Mouse (Mus musculus) E14TG2a.4 (cell line): ENCODE measurements around the gene Dip2c.

Experiments used
- H3K27me3 ChIP-seq: 2 replicates; pipeline ENCODE4 v1.6.1; 2014; ENCODE audit warnings: low read length, control low read depth; ENCODE audit not compliant: insufficient read depth
- H3K36me3 ChIP-seq: 2 replicates; pipeline ENCODE4 v1.6.1; 2014; ENCODE audit warnings: low read length, control low read depth; ENCODE audit not compliant: insufficient read depth
- H3K4me1 ChIP-seq: replicated peaks from 2 replicates; pipeline ENCODE4 v1.6.1; 2014; ENCODE audit warnings: low read depth, low read length, control low read depth
- H3K4me3 ChIP-seq: replicated peaks from 2 replicates; pipeline ENCODE4 v1.5.1; 2014; ENCODE audit warnings: mild to moderate bottlenecking, low read length
- H3K9me3 ChIP-seq: 2 replicates; pipeline ENCODE4 v1.6.1; 2014; ENCODE audit warnings: low read length, control low read depth
- CTCF ChIP-seq: conservative IDR thresholded peaks from 2 replicates; pipeline ENCODE4 v1.5.1; 2014; ENCODE audit warnings: low read length
- NANOG ChIP-seq: IDR thresholded peaks from 2 replicates; pipeline ENCODE4 v1.6.1; 2014; ENCODE audit warnings: borderline replicate concordance, low read length, mixed read lengths
- POU5F1 ChIP-seq: IDR thresholded peaks from 2 replicates; pipeline ENCODE4 v1.6.1; 2014; ENCODE audit warnings: low read length, borderline replicate concordance

Dip2c gene

DNA sequence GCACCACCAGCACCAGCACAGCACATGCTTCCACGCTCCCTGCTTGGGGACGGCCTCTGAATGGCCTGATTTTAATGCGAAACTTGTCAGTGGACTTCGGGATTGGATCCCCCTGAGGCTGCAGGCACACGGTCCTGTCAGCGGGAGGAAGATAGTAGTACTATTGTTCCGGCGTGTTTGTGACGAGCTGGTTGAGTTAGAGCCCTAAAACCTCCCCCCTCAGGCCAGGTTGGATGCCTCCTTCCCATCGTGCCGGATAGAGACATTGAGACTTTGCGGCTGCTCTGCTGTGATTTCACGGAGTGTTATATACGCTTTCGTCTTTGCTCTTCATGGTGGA lies 1.3 kb downstream of the Dip2c start:
- H3K4me1 ChIP-seq = peaks cover 17% of the 10 kb centered on the region
- TF ChIP-seq NANOG (no peak), CTCF (no peak), POU5F1 (no peak)
- peak overlapping the region; percentile 88 for H3K4me3 ChIP-seq
- H3K9me3 ChIP-seq = no peaks in the 10 kb centered on the region
- no peaks in the 10 kb centered on the region for H3K36me3 ChIP-seq
- peaks cover 25% of the 10 kb centered on the region for H3K27me3 ChIP-seq

GRCm38 (mm10) chr13:9278636-9279035 lies 2.3 kb downstream of the Dip2c start:
- peaks cover 25% of the 10 kb centered on the region for H3K27me3 ChIP-seq
- no peak overlapping the region for H3K4me3 ChIP-seq
- TF ChIP-seq NANOG (no peak), POU5F1 (no peak), CTCF (no peak)
- peaks cover 17% of the 10 kb centered on the region for H3K4me1 ChIP-seq
- H3K9me3 ChIP-seq = no peaks in the 10 kb centered on the region
- H3K36me3 ChIP-seq = no peaks in the 10 kb centered on the region

DNA sequence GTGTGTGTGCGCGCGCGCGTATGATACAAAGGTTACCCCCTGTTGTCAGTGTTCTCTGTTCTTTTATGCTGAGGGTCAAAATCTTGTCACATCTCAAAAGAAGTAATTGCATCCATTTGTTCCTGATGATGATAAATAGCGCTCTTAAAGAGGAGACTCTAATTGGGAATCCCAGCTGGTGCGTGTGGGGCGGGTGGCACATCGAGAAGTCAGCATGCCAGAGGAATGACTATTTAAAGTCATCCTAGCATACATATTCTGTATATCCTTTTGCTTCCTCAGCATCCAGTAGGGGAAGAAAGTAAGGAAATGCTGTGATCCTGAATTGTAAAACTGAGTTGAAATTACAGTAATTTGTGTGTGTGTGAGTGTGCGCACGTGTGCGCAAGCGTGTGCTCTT lies 6.7 kb downstream of the Dip2c start:
- Histone ChIP-seq H3K27me3 (peaks cover 8% of the 10 kb centered on the region), H3K4me1 (peaks cover 6% of the 10 kb centered on the region; the same call in 1 of the 2 replicates), H3K36me3 (no peaks in the 10 kb centered on the region), H3K4me3 (no peak overlapping the region), H3K9me3 (no peaks in the 10 kb centered on the region)
- TF ChIP-seq POU5F1 (no peak), CTCF (no peak), NANOG (no peak)

DNA sequence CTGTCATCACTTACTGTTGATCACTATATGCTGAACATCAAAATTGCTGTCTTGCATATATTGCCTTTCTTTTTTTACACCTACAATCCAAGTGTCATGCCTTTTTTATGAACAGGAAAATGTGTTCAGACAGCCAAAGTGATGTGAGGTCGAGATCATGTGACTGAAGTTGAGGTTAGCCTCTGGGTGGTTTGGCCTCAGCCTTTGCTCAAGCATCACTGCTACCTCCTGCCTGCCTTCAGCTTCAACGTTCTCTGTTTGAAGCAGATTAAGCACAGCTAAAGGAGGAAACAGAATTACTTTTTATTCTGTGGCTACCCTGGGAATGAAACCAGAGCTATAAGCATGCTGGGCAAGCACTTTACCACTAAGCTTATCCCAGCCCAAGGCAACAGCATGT lies 13.6 kb downstream of the Dip2c start:
- TF ChIP-seq POU5F1 = no peak
- TF ChIP-seq NANOG = no peak
- TF ChIP-seq CTCF = no peak
- H3K36me3 ChIP-seq = no peaks in the 10 kb centered on the region
- no peaks in the 10 kb centered on the region for H3K27me3 ChIP-seq
- H3K4me3 ChIP-seq = no peak overlapping the region
- H3K9me3 ChIP-seq = no peaks in the 10 kb centered on the region
- H3K4me1 ChIP-seq = 0 out of 2 replicates have a peak, but pooled peaks cover 3% of the 10 kb centered on the region

DNA sequence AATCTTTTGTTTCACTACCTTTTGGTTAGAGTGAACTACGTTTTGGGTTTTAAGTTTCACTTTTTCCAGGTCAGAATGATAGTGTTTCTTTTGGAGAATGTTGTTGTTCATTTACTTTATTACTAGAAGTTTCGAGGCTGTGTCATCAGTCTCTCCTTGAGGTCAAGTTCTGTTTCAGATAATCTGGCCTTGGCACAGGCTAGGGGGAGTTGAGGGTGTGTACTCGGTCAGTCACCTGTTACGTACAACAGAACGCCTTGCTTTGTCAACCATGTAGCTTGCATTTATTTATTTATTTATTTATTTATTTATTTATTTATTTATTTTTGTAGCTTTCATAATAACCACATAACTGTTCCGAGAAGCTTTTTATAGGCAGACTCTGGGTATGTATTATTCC lies 20.0 kb downstream of the Dip2c start:
- H3K36me3 ChIP-seq = no peaks in the 10 kb centered on the region
- no peaks in the 10 kb centered on the region for H3K27me3 ChIP-seq
- H3K9me3 ChIP-seq = no peaks in the 10 kb centered on the region
- TF ChIP-seq POU5F1 (no peak), CTCF (no peak), NANOG (no peak)
- H3K4me1 ChIP-seq = peaks cover 8% of the 10 kb centered on the region
- H3K4me3 ChIP-seq = no peak overlapping the region

DNA sequence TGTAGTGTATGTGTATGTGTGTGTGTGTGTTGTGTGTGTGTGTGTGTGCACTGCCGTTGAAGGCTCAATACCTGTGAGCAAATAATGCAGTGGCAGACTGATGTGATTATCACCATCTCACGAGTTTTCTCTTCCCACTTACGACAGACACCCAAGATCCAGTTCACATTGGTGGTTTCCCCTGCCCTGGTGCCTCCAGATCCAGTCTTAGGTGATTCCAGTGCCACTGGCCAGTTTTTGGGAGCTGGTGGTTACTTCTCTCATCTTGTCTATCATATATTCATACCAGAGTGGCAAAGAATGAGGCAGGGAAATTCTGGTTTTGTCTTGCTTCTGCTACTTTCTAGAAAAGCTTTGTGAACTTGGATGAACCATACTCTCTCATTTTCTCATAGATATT lies 20.9 kb downstream of the Dip2c start:
- TF ChIP-seq NANOG = no peak
- no peak for TF ChIP-seq POU5F1
- TF ChIP-seq CTCF = no peak
- no peak overlapping the region for H3K4me3 ChIP-seq
- no peaks in the 10 kb centered on the region for H3K9me3 ChIP-seq
- no peaks in the 10 kb centered on the region for H3K27me3 ChIP-seq
- peaks cover 10% of the 10 kb centered on the region for H3K4me1 ChIP-seq
- no peaks in the 10 kb centered on the region for H3K36me3 ChIP-seq

DNA sequence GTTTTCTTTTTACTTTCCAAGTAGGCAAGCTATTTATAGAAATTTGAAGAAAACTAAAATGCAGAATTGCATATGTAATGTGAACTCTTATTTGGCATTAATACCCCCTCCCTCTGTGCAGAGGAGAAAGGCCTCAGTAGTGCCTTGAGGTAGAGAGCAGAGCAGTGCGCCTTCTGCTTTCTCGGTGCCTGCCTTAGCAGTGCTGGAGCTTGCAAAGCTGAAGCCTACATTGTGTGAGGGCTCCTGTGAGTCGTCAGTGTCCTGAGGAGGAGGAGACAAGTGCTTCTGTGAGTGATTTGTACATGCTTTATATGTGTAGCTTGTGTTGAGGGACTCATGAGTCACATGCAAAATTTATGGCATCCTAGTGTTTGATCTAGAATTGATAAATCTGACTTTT lies 21.4 kb downstream of the Dip2c start:
- Histone ChIP-seq H3K4me1 (peaks cover 10% of the 10 kb centered on the region), H3K27me3 (no peaks in the 10 kb centered on the region), H3K4me3 (no peak overlapping the region), H3K36me3 (no peaks in the 10 kb centered on the region), H3K9me3 (no peaks in the 10 kb centered on the region)
- no peak for TF ChIP-seq CTCF
- no peak for TF ChIP-seq POU5F1
- TF ChIP-seq NANOG = no peak

DNA sequence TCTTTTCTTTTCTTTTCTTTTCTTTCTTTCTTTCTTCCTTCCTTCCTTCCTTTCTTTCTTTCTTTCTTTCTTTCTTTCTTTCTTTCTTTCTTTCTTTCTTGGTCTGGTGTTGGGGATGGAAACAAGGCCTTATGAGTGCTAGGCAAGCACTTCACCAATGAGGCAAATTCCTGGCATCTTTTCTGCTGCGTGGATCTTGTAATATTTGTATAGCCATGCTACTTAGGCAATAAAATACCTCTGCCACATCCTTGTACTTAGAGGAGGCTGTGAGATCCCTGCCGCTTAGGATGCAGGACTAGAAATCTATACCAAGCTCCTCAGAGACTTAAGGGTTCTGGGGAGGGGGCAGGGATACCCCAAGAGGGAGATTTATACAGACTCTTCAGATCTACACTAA lies 23.3 kb downstream of the Dip2c start:
- H3K36me3 ChIP-seq = no peaks in the 10 kb centered on the region
- H3K4me1 ChIP-seq = peaks cover 8% of the 10 kb centered on the region
- H3K4me3 ChIP-seq = no peak overlapping the region
- no peaks in the 10 kb centered on the region for H3K27me3 ChIP-seq
- H3K9me3 ChIP-seq = no peaks in the 10 kb centered on the region
- TF ChIP-seq POU5F1 (no peak), NANOG (no peak), CTCF (no peak)

- 0 out of 2 replicates have a peak overlapping the region, but pooled peaks have one; percentile 17 for H3K4me3 ChIP-seq
- H3K9me3 ChIP-seq = no peaks in the 10 kb centered on the region
- no peaks in the 10 kb centered on the region for H3K27me3 ChIP-seq
- no peaks in the 10 kb centered on the region for H3K36me3 ChIP-seq
- H3K4me1 ChIP-seq = peaks cover 67% of the 10 kb centered on the region
- TF ChIP-seq CTCF = no peak
- TF ChIP-seq POU5F1 = peak; percentile 58; the same call in 1 of the 2 replicates
- TF ChIP-seq NANOG = 0 out of 2 replicates have a peak, but pooled peaks have one; percentile 12
Observed at GRCm38 (mm10) chr13:9308863-9309262, 32.5 kb downstream of the Dip2c start.

DNA sequence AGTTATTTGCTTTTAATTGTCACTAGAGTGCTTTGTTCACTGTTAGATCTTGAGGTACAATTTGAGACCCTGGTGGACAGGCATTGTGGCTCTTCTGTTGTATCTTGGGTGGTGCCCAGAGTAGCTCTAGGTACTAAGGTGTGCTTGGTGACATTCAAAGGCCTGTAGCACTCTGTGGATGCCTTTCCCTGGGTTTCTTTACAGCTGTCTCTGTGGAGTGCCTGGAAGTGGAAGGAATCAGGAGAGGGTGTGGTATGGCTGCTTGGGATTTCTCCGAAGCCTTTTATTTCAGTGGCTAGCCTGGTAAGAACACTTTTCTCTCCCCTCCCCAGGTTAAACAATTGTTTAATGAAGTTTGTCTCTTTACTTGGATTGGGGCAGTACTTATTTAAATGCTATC lies 34.5 kb downstream of the Dip2c start:
- H3K36me3 ChIP-seq = no peaks in the 10 kb centered on the region
- TF ChIP-seq POU5F1 = no peak
- TF ChIP-seq NANOG = no peak
- TF ChIP-seq CTCF = no peak
- no peak overlapping the region; the same call in 1 of the 2 replicates for H3K4me3 ChIP-seq
- H3K4me1 ChIP-seq = peaks cover 67% of the 10 kb centered on the region
- H3K27me3 ChIP-seq = no peaks in the 10 kb centered on the region
- no peaks in the 10 kb centered on the region for H3K9me3 ChIP-seq
